Mouse (Mus musculus) heart, postnatal 14 days (tissue): ENCODE data around the gene Rab44. TPM values are rescaled to one million over a fixed set of nuclear protein-coding genes. Genes with fewer than 3 reads are reported as not detected.
"Not testable (repeated sequence)": the region's sequence is repeated elsewhere in the genome, so short reads cannot be mapped to it uniquely, and the experiment has no call there.

Experiments
- DNase-seq, 2 experiments: peaks; one replicate each; pipeline ENCODE4 v3.0.0; 2021 to 2022
- intact Hi-C: fragments of 180-260 bp; cut with DNase I; formaldehyde crosslinking; loops from one replicate; pipeline ENCODE4 v1.15.1; 2025
- total RNA-seq, 2 experiments: library from RNA; stranded (reverse); gene quantifications; 2 replicates each; pipeline ENCODE4 v1.2.3; 2021

Gene Rab44
- total RNA-seq, 2 experiments from 2014 or later: 0.73 to 0.76 TPM

GRCm38 (mm10) chr17:29086916-29087315 lies 27.0 kb upstream of the Rab44 start:
- DNase-seq: no peak
- intact Hi-C loops: no loop called here

- DNase-seq: peak in 1 of 2 experiments; percentile 0
- intact Hi-C loops: no loop called here
Measured at GRCm38 (mm10) chr17:29090776-29091175, 23.2 kb upstream of the Rab44 start, which contains the start of gene Cdkn1a. Gene Cdkn1a, plus strand, starts transcription at chr17:29090976.

GRCm38 (mm10) chr17:29091348-29091944 lies 22.5 kb upstream of the Rab44 start:
- peak in 1 of 2 experiments; percentile 0 for DNase-seq
- intact Hi-C loops: no loop called here

- intact Hi-C loops: loop anchor here (2.0 kb wide), 1 partner anchor 14 kb away; no protein-coding TSS in a partner anchor
- DNase-seq: peak in 1 of 2 experiments; percentile 1
Measured at GRCm38 (mm10) chr17:29092497-29092896, 21.4 kb upstream of the Rab44 start.

GRCm38 (mm10) chr17:29093110-29093952 lies 20.6 kb upstream of the Rab44 start:
- intact Hi-C loops: loop anchor here (2.0 kb wide), 1 partner anchor 15 kb away; no protein-coding TSS in a partner anchor
- DNase-seq: peak; percentile 87 to 95

- DNase-seq: no peak
- intact Hi-C loops: loop anchor here (2.0 kb wide), 1 partner anchor 15 kb away; no protein-coding TSS in a partner anchor
Measured at GRCm38 (mm10) chr17:29093961-29094309, 20.0 kb upstream of the Rab44 start.

GRCm38 (mm10) chr17:29094310-29095181 lies 19.4 kb upstream of the Rab44 start:
- intact Hi-C loops: loop anchor here (1.0 to 5.0 kb wide), 4 partner anchors 45 to 153 kb away; no protein-coding TSS in a partner anchor
- peak; percentile 88 to 92 for DNase-seq

GRCm38 (mm10) chr17:29095201-29095733 lies 18.7 kb upstream of the Rab44 start:
- peak; percentile 97 to 99 for DNase-seq
- intact Hi-C loops: loop anchor here (1.0 to 5.0 kb wide), 4 partner anchors 46 to 152 kb away; no protein-coding TSS in a partner anchor

GRCm38 (mm10) chr17:29096245-29096644 lies 17.7 kb upstream of the Rab44 start:
- no peak for DNase-seq
- intact Hi-C loops: loop anchor here (5.0 kb wide), 2 partner anchors 109 to 151 kb away; no protein-coding TSS in a partner anchor

GRCm38 (mm10) chr17:29096851-29097561 lies 16.9 kb upstream of the Rab44 start:
- intact Hi-C loops: loop anchor here (5.0 kb wide), 2 partner anchors 110 to 150 kb away; no protein-coding TSS in a partner anchor
- no peak for DNase-seq

- no peak for DNase-seq
- intact Hi-C loops: loop anchor here (5.0 kb wide), 2 partner anchors 111 to 149 kb away; no protein-coding TSS in a partner anchor
Measured at GRCm38 (mm10) chr17:29098291-29098690, 15.7 kb upstream of the Rab44 start.

GRCm38 (mm10) chr17:29099076-29099475 lies 14.9 kb upstream of the Rab44 start:
- intact Hi-C loops: loop anchor here (5.0 kb wide), 2 partner anchors 112 to 148 kb away; no protein-coding TSS in a partner anchor
- no peak for DNase-seq

GRCm38 (mm10) chr17:29100627-29101026 lies 13.3 kb upstream of the Rab44 start:
- intact Hi-C loops: loop anchor here (1.0 kb wide), 1 partner anchor 10 kb away; no protein-coding TSS in a partner anchor
- no peak for DNase-seq

- DNase-seq: not testable (repeated sequence)
- intact Hi-C loops: loop anchor here (1.0 kb wide), 1 partner anchor 10 kb away; no protein-coding TSS in a partner anchor
Measured at GRCm38 (mm10) chr17:29110356-29110755, 3.6 kb upstream of the Rab44 start.

GRCm38 (mm10) chr17:29111332-29111731 lies 2.6 kb upstream of the Rab44 start:
- intact Hi-C loops: no loop called here
- no peak for DNase-seq

GRCm38 (mm10) chr17:29116023-29116422 lies 2.1 kb downstream of the Rab44 start:
- intact Hi-C loops: no loop called here

GRCm38 (mm10) chr17:29117006-29117648 lies 3.2 kb downstream of the Rab44 start:
- intact Hi-C loops: no loop called here
- DNase-seq: no peak

More at GRCm38 (mm10) chr17:29116023-29116422, 2.1 kb downstream of the Rab44 start:
- DNase-seq: no peak

- DNase-seq: no peak
- intact Hi-C loops: no loop called here
Measured at GRCm38 (mm10) chr17:29118057-29118456, 4.1 kb downstream of the Rab44 start.
